ENCODE assay signal across 7 mouse cellular contexts in genomic region chr5:76184286-76185080, GRCm38 (mm10). TPM values are rescaled to one million over a fixed set of nuclear protein-coding genes. Genes with fewer than 3 reads are reported as not detected.
A peak's percentile ranks its signal among the peaks of the same experiment; 100 is the strongest.
DNase-seq lines count a peak whose midpoint lies in the region; ATAC-seq and TF ChIP-seq lines count a peak whose summit lies in the region.

No protein-coding gene starts in this region.

- H3K4me1 ChIP-seq in intestine, embryonic 14.5 days (replicated peaks; ENCODE audit: control insufficient read depth, insufficient read depth, low read length), result peaks cover 14% of the 10 kb centered on the region
- peaks cover 10% of the 10 kb centered on the region for H3K4me1 ChIP-seq in limb, embryonic 11.5 days (ENCODE audit: control insufficient read depth, insufficient read depth, low read length)
- peaks cover 18% of the 10 kb centered on the region for H3K4me1 ChIP-seq in midbrain, embryonic 12.5 days
- peaks cover 10% of the 10 kb centered on the region; the same call in 1 of the 2 replicates for H3K4me1 ChIP-seq in small intestine, adult 2 months (ENCODE audit: control insufficient read depth, insufficient read depth, insufficient read length, low read length)

- 4% methylated on average over 38 of the region's 38 CpGs for WGBS in intestine, embryonic 14.5 days
- WGBS in limb, embryonic 11.5 days, result 4% methylated on average over 38 of the region's 38 CpGs
- 5% methylated on average over 31 of the region's 38 CpGs for WGBS in midbrain, embryonic 12.5 days
- 5% methylated on average over 38 of the region's 38 CpGs for WGBS in small intestine, adult 2 months

- peaks cover 2% of the 10 kb centered on the region; the same call in 1 of the 2 replicates for H3K36me3 ChIP-seq in intestine, embryonic 14.5 days (ENCODE audit: control insufficient read depth, insufficient read depth, low read length)
- no peaks in the 10 kb centered on the region for H3K36me3 ChIP-seq in limb, embryonic 11.5 days (ENCODE audit: control insufficient read depth, insufficient read depth, low read length)
- no peaks in the 10 kb centered on the region for H3K36me3 ChIP-seq in midbrain, embryonic 12.5 days
- H3K36me3 ChIP-seq in small intestine, adult 2 months (ENCODE audit: control insufficient read depth, insufficient read depth, low read length), result 0 out of 2 replicates have a peak, but pooled peaks cover 1% of the 10 kb centered on the region

- H3K4me3 ChIP-seq in intestine, embryonic 14.5 days (ENCODE audit: low read depth, low read length), result peak overlapping the region; percentile 86
- H3K4me3 ChIP-seq in limb, embryonic 11.5 days (ENCODE audit: low read depth, low read length), result peak overlapping the region; percentile 82
- peak overlapping the region; percentile 93 for H3K4me3 ChIP-seq in midbrain, embryonic 12.5 days
- peak overlapping the region; percentile 86 for H3K4me3 ChIP-seq in small intestine, adult 2 months (ENCODE audit: low read depth, low read length)

- H3K4me2 ChIP-seq in intestine, embryonic 14.5 days (ENCODE audit: low read length), result peak overlapping the region; percentile 85
- H3K4me2 ChIP-seq in limb, embryonic 11.5 days (ENCODE audit: low read depth, severe bottlenecking), result peak overlapping the region; percentile 82
- peak overlapping the region; percentile 73 for H3K4me2 ChIP-seq in midbrain, embryonic 12.5 days (replicated peaks)

- H3K9ac ChIP-seq in intestine, embryonic 14.5 days (ENCODE audit: low read length), result peak overlapping the region; percentile 94
- peak overlapping the region; percentile 94 for H3K9ac ChIP-seq in limb, embryonic 11.5 days (ENCODE audit: low read length)
- H3K9ac ChIP-seq in midbrain, embryonic 12.5 days (replicated peaks), result peak overlapping the region; percentile 96

- no peaks in the 10 kb centered on the region for H3K27me3 ChIP-seq in intestine, embryonic 14.5 days (replicated peaks; ENCODE audit: control insufficient read depth, insufficient read depth, low read length)
- H3K27me3 ChIP-seq in limb, embryonic 11.5 days (ENCODE audit: control insufficient read depth, insufficient read depth, low read length), result no peaks in the 10 kb centered on the region
- peaks cover 8% of the 10 kb centered on the region for H3K27me3 ChIP-seq in midbrain, embryonic 12.5 days
- H3K27me3 ChIP-seq in small intestine, adult 2 months (ENCODE audit: control insufficient read depth, insufficient read depth, low read length), result no peaks in the 10 kb centered on the region

- peak; percentile 88 for ATAC-seq in intestine, embryonic 14.5 days (replicated peaks; ENCODE audit: low FRiP score, low TSS enrichment, low read depth)
- peak; percentile 85 for ATAC-seq in limb, embryonic 11.5 days (ENCODE audit: insufficient number of reproducible peaks, low FRiP score, low TSS enrichment, low read depth)
- ATAC-seq in midbrain, embryonic 12.5 days (ENCODE audit: low FRiP score, low read depth), result peak; percentile 94

- TF ChIP-seq CTCF in small intestine, adult 2 months (IDR thresholded peaks at IDR 0.05; ENCODE audit: extremely low read depth, insufficient read length, insufficient replicate concordance, low read depth, low read length), result no peak

- no peak; the same call in 1 of the 2 replicates for TF ChIP-seq POLR2A in small intestine, adult 2 months (IDR thresholded peaks at IDR 0.05; ENCODE audit: low read depth, low read length)

- no peaks in the 10 kb centered on the region for H3K9me3 ChIP-seq in intestine, embryonic 14.5 days (ENCODE audit: control insufficient read depth, low read length)
- no peaks in the 10 kb centered on the region for H3K9me3 ChIP-seq in limb, embryonic 11.5 days (ENCODE audit: control insufficient read depth, low read length)
- H3K9me3 ChIP-seq in midbrain, embryonic 12.5 days, result no peaks in the 10 kb centered on the region

- peak; percentile 56 for DNase-seq in adrenal gland, adult 8-10 months
- peak; percentile 90 for DNase-seq in embryo, embryonic 11 days
- peak; percentile 39 to 47 for DNase-seq in gastrocnemius, postnatal 36 days
- DNase-seq in intestine, embryonic 14.5 days (ENCODE audit: low spot score), result peak; percentile 89
- peak; percentile 86 for DNase-seq in limb, embryonic 11.5 days (ENCODE audit: low spot score)

- intact Hi-C loops in gastrocnemius, postnatal 36 days (cut with DNase I), result loop anchor here (5.0 kb wide), 1 partner anchor 42 kb away; the partner anchor contains the start of gene Srd5a3

- H3K27ac ChIP-seq in intestine, embryonic 14.5 days (ENCODE audit: low read depth), result peak overlapping the region; percentile 98
- H3K27ac ChIP-seq in limb, embryonic 11.5 days (replicated peaks; ENCODE audit: low read depth, low read length), result peak overlapping the region; percentile 93
- H3K27ac ChIP-seq in midbrain, embryonic 12.5 days (replicated peaks), result peak overlapping the region; percentile 97
- H3K27ac ChIP-seq in small intestine, adult 2 months (ENCODE audit: insufficient read depth, low read depth, low read length), result peak overlapping the region; percentile 68

RNA-seq across cellular contexts. Expression of gene Tmem165, which starts 0.8 kb away (rescaled TPM):
- total RNA-seq in adrenal gland, adult 8-10 months (2022), result 10 to 100 TPM; 35.7 to 53.4 (median 42.6) TPM
- total RNA-seq in gastrocnemius, postnatal 36 days (2021), result 10 to 100 TPM; 13.8 to 17.0 TPM
- 107 and 110 TPM in 2 replicates for polyA plus RNA-seq in intestine, embryonic 14.5 days (2014; fragmentation: Nextera tagmentation; extraction: Ambion mirVana)
- 98.6 and 103 TPM in 2 replicates for polyA plus RNA-seq in limb, embryonic 11.5 days (2014; fragmentation: Nextera tagmentation; extraction: Ambion mirVana)
- 90.9 and 96.8 TPM in 2 replicates for polyA plus RNA-seq in midbrain, embryonic 12.5 days (2016; fragmentation: Nextera tagmentation; extraction: Ambion mirVana)
- 47.6 and 85.6 TPM in 2 replicates for polyA plus RNA-seq in small intestine, adult 2 months (2012; rRNA removed)

RNA-seq across cellular contexts. Expression of gene Srd5a3, which starts 44.4 kb away (rescaled TPM):
- 10 to 100 TPM; 29.6 to 34.8 (median 32.8) TPM for total RNA-seq in adrenal gland, adult 8-10 months (2022)
- 1 to 10 TPM; 3.0 to 3.5 TPM for total RNA-seq in gastrocnemius, postnatal 36 days (2021)
- 30.7 and 31.2 TPM in 2 replicates for polyA plus RNA-seq in intestine, embryonic 14.5 days (2014; fragmentation: Nextera tagmentation; extraction: Ambion mirVana)
- 21.5 and 21.8 TPM in 2 replicates for polyA plus RNA-seq in limb, embryonic 11.5 days (2014; fragmentation: Nextera tagmentation; extraction: Ambion mirVana)
- polyA plus RNA-seq in midbrain, embryonic 12.5 days (2016; fragmentation: Nextera tagmentation; extraction: Ambion mirVana), result 15.4 and 15.8 TPM in 2 replicates
- 50.4 and 159 TPM in 2 replicates for polyA plus RNA-seq in small intestine, adult 2 months (2012; rRNA removed)

Comparison
In these comparisons a context has a peak if more than half of its experiments do, and no peak if none do; other contexts are left out.
1. Peak in every context shown above with its lines: DNase-seq, ATAC-seq, H3K4me3 ChIP-seq and H3K27ac ChIP-seq.